Mouse (Mus musculus): ENCODE data around the gene Ces2b.
"Not testable (repeated sequence)": the region's sequence is repeated elsewhere in the genome, so short reads cannot be mapped to it uniquely, and the experiment has no call there.

Ces2b gene

GRCm38 (mm10) chr8:104831440-104831839 lies at the start of gene Ces2b:
TSS of gene Ces2b (plus strand) at chr8:104831572.
- DNase-seq (ENCODE audit: low read depth, low spot score): no peak

- DNase-seq (ENCODE audit: low read depth, low spot score): no peak
These were observed 44.3 kb upstream of the Ces2b start for GRCm38 (mm10) chr8:104787049-104787448.

- DNase-seq (ENCODE audit: low read depth, low spot score): no peak
These were observed 42.4 kb upstream of the Ces2b start for GRCm38 (mm10) chr8:104788929-104789328.

DNA sequence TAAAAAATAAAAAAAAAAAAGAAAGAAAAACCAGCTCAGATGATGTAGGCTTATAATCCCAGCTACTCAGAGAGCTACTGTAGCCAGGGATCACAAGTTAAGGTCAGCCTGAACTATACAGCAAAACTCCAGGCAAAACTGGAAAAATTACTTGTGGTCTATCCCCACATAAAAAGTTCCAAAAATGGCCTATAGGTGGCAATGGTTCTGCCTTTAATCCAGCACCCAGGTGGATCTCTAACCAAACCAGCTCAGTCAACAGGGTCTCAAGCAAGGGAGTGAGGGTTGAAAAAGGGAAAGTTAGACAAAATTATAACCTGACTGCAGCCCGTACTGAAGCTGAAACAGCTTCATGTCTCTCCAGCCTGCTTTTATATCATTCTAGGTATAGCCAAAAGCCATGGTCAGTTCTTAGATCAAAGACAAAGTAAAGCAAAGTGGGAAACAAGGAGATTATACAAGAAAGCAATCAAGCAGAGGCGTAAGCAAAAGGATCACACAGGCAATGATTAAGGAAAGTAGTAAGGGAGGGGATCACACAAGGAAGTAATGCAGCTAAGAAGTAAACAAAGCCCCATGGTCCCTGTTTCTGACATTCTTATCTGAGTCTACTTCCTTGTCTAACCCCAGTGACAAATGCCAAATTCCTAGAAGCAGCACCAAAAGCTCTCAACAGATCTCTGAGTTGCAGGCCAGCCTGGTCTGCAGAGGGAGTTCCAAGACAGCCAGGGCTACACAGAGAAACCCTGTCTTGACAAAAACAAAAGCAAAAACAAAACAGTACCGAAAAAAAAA lies 41.3 kb upstream of the Ces2b start:
- peak; percentile 18 for DNase-seq (ENCODE audit: low read depth, low spot score)

- DNase-seq (ENCODE audit: low read depth, low spot score): no peak
These were observed 32.0 kb upstream of the Ces2b start for GRCm38 (mm10) chr8:104799385-104799784.

DNA sequence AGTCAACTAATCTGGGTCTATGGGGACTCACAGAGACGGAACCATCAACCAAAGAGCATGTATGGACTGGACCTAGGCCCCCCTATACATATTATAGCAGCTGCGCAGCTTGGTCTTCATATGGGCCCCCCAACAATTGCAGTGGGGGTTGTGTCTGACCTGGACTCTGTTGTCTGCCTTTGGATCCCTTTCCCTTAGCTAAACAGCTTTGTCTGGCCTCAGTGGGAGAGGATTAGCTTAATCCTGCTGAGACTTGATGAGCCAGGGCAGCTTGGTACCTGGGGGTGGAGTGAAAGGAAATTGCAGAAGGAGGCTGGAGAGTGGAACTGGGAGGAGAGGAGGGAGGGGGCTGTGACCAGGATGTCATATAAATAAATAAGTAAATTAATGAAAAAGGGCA lies 25.2 kb upstream of the Ces2b start:
- no peak for DNase-seq (ENCODE audit: low read depth, low spot score)

DNA sequence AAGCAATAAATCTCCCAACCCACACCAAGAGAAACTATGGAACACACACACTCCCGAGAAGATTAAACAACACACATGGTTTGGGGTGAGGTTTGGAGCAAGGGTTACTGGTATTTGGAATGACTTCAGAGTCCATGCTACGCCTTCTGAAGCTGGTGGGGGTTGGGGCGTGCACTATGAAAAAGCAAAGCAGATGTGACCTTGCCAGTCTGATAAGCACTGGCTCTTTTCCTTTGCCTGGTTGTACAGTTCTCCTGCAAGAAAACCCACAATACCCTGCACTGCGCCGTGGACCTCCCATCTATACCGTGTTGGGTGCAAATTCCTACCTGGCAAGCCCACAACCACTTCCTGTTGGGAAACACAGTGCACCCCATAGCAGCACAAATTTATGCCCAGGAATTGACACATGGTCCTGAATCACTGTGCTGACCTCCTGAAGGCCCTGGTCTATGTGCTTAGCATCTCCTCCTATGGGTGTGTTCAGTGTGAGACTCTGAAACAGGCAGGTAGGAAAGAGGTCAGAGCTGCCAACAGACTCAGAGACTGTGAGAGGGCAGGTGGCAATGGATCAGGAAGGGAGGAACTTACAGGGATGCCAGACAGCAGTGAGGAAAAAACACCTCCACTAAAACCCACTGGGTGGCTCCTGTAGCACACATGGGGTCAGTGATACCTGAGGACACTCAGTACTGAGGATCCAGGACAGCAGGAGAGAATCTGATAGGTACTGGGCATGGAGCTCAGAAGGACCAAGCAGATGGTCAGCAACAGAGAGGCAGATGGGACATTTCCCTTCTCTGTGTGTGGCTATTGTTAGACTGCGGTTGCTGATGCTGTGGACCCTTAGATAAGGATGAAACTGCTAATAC lies 22.6 kb upstream of the Ces2b start:
- DNase-seq (ENCODE audit: low read depth, low spot score): no peak

DNA sequence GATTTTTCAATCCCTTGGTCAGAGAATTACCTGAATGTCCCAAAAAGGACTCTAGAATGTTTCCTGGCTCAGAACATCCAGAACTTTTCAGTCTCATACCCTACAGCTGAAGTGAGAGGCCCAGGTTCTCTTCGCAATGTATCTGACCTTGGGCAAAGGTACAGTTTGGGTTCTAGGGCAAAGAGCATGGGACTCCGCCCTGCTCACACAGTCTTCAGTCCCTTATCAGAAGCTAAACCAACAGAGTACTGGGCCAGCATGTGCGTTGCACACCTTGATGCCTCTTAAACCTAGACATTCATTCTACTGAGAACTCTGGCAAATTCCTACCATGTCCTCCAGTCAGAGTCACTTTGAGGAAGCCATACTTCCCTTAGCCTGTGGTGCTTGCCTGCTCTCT lies 21.9 kb upstream of the Ces2b start:
- no peak for DNase-seq (ENCODE audit: low read depth, low spot score)

GRCm38 (mm10) chr8:104826912-104827311 lies 4.5 kb upstream of the Ces2b start:
- no peak for DNase-seq (ENCODE audit: low read depth, low spot score)

DNA sequence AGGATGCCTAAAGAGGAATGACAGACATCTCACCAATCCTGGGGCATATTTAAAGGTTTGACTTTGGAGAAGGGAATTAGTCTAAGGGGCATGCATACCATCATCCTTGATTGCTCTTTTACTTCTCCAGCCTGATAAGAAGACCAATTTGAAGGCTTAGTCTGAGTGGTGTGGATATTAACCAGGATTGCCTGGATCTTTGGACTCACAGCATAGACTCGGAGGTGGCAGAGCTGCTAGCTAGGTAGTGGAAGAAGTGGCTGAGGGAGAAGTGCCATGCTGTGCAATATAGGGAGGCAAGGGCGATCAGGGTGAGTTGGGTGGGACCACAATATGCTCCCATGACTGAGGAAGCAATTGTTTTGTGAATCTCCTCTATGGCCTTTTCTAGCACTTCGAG lies 3.2 kb upstream of the Ces2b start:
- DNase-seq (ENCODE audit: low read depth, low spot score): no peak

DNA sequence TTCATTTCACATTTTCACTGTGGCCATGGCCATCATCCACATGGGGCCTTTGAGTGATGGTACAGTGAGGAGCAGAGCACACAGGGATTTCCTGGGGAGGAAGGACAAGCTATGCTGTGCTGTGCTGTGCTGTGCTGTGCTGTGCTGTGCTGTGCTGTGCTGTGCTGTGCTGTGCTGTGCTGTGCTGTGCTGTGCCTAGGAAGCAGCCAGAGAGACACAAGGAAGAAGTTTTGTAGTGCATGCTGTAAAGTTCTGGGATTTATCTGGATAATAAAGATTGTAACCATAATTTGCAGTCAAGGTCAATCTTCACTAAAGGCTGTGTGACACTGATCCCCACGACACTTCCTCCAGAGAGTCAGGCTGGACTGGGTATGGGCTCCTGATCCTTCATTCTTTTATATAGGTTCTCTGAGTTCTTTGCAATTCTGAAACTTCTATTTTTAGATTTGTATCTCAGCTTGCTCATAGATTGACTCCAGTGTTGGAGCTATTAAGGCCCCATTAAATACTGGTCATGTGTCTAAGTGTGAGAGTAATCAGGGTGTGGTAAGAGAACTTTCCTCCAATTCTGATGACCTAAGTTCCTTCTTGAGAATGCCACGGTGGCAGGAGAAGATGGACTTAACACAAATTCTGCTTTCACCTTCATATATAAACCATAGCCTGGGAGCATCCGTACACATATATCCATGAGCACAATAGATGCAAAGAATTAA lies 10.1 kb downstream of the Ces2b start:
- DNase-seq (ENCODE audit: low read depth, low spot score): no peak

DNA sequence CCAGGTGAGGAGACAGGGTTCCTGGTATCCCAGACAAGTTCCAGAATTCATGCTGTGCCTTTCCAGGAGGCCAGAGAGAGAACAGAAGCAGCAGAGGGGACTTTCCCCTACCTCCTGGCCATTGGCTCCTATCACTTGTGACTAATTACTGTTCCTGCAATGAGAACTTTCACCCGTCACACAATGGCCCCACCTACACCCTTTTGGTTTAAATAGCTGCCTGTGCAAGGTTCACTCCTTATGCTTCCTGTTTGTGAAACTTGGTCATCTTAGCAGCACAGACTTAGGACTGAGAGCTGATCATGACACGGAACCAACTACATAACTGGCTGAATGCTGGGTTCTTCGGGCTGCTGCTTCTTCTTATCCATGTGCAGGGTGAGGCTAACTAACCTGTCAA lies 15.5 kb downstream of the Ces2b start, which contains the start of gene Ces2c:
Gene Ces2c, plus strand, starts transcription at position 238 of the 400 bp plus-strand sequence.
- no peak for DNase-seq (ENCODE audit: low read depth, low spot score)

DNA sequence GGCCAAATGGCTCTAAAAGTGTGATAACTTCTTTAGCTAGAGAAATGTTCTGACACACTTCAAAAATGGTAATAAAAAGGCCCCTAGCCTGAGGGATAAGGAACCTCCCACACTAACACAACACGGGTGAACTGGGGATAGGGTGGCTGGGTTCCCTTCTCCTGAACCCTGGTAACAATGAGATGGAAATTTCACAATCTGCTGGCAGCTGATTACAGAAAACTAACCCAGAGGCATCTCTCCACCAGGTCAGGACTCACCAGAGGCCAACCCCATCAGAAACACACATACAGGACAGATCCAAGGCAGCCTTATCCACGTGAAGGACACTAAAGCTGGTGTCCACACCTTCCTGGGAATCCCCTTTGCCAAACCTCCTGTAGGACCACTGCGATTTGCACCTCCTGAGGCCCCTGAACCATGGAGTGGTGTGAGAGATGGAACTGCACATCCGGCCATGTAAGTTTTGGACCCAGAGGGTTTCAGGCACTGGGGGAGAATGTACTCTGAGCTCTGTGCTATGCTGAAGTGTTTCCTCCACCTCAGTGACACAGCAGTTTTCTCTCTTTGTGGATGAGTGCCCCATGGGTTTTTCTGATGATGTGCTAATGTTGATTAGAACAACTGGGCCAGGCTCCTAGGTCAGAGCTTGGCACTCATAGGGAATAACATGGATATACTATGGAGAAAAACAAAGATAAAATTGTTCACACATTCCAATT lies 16.5 kb downstream of the Ces2b start:
- no peak for DNase-seq (ENCODE audit: low read depth, low spot score)

DNA sequence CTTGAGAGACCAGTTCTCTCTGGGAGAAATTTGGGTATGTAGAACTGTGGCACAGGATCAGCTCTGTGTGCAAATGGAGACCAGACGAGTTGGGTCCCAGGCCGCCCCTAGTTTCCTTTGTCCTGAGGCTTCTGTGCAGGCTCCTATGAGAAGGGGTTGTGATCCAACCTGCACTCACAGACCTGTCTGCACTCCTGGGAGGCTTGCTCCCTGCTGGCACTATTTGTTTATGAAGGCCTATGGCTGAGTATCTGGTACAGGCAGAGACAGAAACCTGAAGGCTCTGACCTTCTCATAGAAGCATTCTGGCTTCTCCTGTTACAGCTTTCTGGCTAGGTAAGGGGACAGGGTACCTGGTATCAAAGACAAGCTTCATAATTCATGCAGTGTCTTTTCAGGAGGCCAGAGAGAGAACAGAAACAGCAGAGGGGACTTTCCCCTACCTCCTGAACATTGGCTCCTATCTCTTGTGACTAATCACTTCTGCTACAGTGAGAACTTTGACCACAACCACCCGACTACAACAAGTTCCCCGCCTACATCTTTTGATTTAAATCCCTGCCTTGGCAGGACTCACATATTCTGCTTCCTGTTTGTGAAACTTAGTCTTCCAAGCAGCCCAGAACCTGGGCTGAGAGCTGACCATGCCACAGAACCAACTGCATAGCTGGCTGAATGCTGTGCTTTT lies 35.6 kb downstream of the Ces2b start:
- not testable (repeated sequence) for DNase-seq (ENCODE audit: low read depth, low spot score)

GRCm38 (mm10) chr8:104868876-104869275 lies 37.5 kb downstream of the Ces2b start:
- not testable (repeated sequence) for DNase-seq (ENCODE audit: low read depth, low spot score)

DNA sequence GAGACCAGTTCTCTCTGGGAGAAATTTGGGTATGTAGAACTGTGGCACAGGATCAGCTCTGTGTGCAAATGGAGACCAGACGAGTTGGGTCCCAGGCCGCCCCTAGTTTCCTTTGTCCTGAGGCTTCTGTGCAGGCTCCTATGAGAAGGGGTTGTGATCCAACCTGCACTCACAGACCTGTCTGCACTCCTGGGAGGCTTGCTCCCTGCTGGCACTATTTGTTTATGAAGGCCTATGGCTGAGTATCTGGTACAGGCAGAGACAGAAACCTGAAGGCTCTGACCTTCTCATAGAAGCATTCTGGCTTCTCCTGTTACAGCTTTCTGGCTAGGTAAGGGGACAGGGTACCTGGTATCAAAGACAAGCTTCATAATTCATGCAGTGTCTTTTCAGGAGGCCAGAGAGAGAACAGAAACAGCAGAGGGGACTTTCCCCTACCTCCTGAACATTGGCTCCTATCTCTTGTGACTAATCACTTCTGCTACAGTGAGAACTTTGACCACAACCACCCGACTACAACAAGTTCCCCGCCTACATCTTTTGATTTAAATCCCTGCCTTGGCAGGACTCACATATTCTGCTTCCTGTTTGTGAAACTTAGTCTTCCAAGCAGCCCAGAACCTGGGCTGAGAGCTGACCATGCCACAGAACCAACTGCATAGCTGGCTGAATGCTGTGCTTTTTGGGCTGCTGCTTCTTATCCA lies 55.0 kb downstream of the Ces2b start:
- not testable (repeated sequence) for DNase-seq (ENCODE audit: low read depth, low spot score)

Measured in forelimb bud, embryonic 11.5 days (tissue).